Mouse (Mus musculus) spleen, adult 2 months (tissue): ENCODE data around the gene Gm11437.

Source experiments
- CTCF ChIP-seq: fragments of 200-500 bp; IDR thresholded peaks from 2 replicates; pipeline ENCODE4 v1.5.1; 2011; ENCODE audit warnings: mild to moderate bottlenecking, inconsistent platforms; ENCODE audit not compliant: insufficient read depth, insufficient read length, insufficient replicate concordance; ENCODE audit errors: extremely low read depth
- POLR2A ChIP-seq: fragments of 200-500 bp; IDR thresholded peaks from 2 replicates; pipeline ENCODE4 v1.6.1; 2011; ENCODE audit warnings: low read depth, low read length, inconsistent platforms

DNA sequence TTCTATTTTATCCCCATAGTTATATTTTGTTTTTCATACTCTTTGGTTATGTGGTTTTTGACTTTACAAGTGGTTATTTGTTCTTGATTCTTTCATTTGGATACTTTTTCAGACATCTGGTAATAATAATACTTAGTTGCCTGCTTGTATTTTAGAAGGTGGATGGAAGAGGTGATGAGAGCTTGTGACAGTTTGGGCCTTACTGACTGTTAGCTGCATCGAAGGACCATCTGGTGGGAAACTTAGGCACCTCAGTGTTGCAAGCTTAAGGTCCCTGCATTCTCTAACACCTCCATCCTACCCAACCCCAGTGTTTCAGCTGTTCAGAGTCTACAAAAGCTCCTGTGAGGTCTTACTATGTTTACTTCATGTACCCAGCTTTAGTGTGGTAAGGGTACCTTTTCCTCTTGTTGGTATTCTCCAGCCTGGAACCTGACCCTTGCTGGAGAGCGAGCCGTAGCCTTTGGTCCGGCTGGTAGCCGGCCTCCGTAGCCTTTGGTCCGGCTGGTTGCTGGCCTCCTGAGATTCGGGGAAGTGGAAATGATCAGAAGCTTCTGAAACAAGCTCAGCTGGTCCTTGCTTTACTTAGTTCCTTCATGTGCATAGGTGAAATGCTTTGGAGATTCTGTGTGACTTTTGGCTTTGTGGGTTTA, 23.4 kb upstream of the Gm11437 start:
- no peak for TF ChIP-seq POLR2A
- TF ChIP-seq CTCF, result no peak
